Mouse (Mus musculus): ENCODE measurements around the gene Ppp1r13b.

Gene Ppp1r13b

DNA sequence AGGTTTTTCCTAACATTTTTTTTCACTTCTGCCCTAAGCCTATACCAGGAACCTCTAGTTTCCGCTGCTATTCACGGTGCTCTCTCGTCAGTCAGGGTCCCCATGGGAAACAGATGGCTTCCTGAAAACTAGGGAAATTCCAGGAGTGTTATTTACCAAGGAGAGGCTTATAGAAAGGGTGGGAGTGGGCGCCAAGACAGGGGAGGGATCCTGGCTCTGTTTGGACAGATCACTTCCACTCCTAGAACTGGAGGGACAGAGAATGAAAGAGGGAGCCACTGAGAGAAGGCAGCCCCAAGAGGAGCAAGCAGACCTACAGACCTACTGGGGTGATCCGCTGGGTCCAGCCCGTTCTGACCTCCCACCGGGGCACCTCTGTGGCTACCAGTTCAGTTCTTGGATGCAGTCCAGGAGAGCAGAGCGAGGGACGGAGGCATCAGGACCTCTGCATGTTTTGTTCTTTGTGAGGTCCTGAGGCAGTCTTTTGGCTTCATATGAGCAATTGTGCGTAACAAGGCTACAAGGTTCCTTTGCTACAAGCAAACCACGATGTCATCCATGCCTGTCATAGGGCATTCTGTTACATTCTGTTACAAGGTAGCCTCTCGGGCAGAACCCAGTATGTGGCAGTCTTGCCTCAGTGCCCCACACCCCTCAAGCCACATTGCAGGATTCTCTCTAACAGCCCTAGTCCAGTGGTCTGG, 8.8 kb upstream of the Ppp1r13b start:
- no peak for DNase-seq (ENCODE audit: low spot score)

- DNase-seq (ENCODE audit: low spot score), result no peak
Measured at GRCm38 (mm10) chr12:111915781-111916180, 7.9 kb upstream of the Ppp1r13b start.

DNA sequence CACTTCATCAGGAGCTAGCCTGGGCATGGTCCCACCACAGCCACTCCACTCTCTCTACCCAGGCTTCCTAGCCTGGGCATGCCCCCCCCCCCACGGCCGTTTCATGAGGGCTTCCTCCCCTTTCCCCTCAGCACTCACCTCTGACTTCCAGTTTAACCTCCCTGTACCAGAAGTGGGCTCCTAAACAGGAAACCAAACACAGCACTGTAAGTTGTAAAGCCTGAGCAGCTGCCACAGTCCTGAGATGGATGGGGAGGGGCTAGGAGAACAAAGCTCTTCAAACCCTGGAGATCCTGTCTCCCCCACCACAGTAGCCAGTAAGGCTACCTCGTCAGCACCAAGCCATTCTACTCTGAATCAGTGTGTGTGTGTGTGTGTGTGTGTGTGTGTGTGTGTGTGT, 6.1 kb upstream of the Ppp1r13b start:
- no peak for DNase-seq (ENCODE audit: low spot score)

- no peak for DNase-seq (ENCODE audit: low spot score)
Measured at GRCm38 (mm10) chr12:111912802-111913201, 4.9 kb upstream of the Ppp1r13b start.

- no peak for DNase-seq (ENCODE audit: low spot score)
Measured at GRCm38 (mm10) chr12:111911796-111912195, 3.9 kb upstream of the Ppp1r13b start.

DNA sequence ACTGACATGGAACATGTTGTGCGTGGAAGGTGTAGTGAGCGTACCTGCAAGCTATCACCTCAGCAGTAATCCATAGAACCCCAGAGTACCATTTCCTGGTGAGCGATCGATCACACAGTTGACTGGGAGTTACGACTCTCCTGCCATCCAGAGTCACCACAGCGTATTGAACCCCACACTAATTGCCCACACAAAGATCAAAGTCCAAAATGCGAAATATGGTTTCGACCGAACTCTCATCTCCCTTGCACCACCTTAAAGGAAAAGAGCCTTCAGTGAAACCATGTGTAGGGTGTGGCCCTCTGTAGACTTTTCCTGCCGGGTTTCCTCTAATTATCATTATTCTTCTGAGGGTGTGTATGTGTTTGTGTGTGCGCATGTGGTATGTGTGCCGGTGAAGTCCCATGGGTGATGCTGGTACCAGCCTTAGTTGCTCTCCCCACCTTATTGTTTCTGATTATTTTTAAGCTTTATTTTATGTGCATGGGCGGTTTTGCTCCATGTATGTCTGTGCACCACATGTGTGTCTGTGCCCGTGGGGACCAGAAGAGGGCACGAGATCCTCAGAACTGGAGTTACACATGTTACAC, 3.4 kb upstream of the Ppp1r13b start:
- no peak for DNase-seq (ENCODE audit: low spot score)

DNA sequence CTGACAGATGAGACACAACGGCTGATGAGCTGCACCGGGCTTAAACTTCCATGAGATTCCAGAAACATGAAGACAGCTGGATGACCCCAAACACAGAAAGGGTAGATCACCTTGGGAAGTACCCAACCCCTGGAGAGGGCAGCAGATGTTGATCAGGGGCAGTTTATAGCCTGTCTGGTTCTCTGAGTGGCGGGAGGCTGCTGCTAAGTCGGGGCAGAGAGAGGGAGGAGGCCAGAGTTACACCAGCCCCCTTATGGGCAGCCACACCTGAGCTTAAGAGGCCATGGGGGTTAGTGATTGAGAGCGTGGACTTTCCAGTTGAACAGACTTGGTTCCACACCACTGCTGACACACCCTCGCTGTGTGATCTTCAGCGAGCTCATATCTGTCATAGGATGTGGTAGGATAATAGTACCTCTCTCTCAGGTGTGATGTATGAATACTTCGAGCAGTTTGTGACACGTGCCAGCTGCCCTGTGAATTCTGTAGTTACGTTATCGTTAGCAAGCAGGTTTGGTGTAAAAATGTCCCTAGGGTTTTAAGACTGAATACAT, 1.2 kb upstream of the Ppp1r13b start:
- no peak for DNase-seq (ENCODE audit: low spot score)

GRCm38 (mm10) chr12:111907421-111907891, 454 bp downstream of the Ppp1r13b start:
- no peak for DNase-seq (ENCODE audit: low spot score)

GRCm38 (mm10) chr12:111906309-111906875, 1.5 kb downstream of the Ppp1r13b start:
- DNase-seq (ENCODE audit: low spot score), result no peak

- no peak for DNase-seq (ENCODE audit: low spot score)
Measured at GRCm38 (mm10) chr12:111902488-111902887, 5.4 kb downstream of the Ppp1r13b start.

DNA sequence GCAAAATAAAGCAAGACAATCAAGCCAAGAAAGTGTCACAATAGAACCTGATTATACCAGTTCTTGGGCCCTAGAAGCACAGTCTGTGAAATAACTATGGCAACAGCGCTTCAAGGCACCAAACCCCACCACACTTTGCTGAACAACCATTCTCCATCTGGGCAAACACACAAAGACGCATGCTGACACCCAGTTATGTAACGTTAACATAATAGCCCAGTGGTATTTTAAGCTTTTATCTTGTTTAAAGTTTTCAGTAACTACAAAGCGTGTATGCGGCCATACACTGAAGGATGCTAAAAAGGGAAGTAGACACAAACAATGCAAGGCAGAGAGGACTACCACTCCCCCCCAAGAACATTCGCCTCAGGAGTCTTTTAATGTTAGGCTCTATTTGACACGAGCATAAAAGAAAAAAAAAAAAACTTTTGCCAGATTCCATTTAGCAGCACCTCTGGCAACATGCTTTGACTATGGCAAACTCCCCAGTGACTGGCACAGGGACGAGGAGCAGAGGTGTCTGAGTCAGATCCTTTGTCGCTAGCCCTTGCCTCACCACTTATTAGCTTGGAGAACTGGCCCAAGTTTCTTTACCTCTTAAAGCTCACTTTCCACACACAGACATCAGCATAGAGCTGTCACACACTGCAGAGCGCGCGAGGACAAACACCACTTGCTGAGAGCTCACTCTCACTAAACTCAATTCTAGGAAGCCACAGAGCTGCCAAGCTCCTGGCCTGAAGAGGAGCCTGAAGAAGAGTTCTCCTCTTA, 6.6 kb downstream of the Ppp1r13b start:
- DNase-seq (ENCODE audit: low spot score), result peak; percentile 44

DNA sequence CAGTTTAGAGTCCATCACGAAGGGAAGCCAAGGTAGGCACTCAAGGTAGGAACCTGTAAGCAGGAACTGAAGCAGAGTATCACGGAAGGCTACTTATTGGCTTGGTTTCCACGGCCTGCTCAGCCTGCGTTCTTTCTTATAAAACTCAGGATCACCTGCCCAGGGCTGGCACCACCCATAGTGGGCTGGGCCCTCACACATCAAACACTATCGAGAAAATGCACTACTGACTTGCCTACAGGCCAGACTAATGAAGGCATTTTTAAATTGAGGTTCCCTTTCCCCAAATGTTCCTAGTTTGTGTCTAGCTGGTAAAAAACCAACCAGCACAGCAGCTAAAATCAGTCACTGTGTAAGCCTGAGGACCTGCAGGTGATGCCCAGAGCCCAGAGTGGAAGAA, 8.3 kb downstream of the Ppp1r13b start:
- no peak for DNase-seq (ENCODE audit: low spot score)

GRCm38 (mm10) chr12:111898686-111899085, 9.2 kb downstream of the Ppp1r13b start:
- DNase-seq (ENCODE audit: low spot score), result no peak

DNA sequence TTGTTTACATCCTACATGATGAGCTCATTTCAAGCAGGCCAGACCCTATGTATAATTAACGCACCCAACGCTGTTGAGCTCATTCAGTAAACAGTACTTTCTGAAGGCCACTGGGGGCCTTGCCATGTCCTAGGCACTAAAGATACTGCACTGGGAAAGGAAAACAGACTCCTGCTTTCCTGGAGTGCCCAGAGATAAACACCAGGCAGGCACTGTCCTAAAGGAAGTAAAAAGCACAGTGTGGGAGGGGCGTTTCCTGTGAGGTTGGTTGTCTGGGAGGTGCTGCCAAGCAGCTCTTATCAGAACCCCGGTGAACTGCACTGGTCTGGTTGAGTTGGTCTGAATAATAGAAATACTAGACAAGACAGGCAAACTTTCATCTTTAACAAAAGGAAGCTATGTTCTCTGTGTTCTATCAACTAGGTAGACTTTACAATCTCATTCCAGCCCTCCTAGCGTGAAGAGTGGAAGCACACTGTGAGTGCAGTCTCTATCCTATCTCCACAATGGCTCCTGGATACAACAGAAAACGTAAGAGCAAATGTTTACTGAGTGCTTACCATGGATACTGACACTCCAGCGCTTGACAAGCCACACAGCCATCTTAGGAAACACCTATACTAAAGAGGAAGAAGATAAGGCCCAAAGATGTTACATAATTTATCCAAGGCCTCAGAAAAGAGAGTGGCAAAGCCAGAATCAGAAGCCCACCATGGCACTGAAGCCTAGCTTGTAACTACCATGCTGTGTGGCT, 10.8 kb downstream of the Ppp1r13b start:
- no peak for DNase-seq (ENCODE audit: low spot score)

GRCm38 (mm10) chr12:111894082-111894481, 13.8 kb downstream of the Ppp1r13b start:
- no peak for DNase-seq (ENCODE audit: low spot score)

DNA sequence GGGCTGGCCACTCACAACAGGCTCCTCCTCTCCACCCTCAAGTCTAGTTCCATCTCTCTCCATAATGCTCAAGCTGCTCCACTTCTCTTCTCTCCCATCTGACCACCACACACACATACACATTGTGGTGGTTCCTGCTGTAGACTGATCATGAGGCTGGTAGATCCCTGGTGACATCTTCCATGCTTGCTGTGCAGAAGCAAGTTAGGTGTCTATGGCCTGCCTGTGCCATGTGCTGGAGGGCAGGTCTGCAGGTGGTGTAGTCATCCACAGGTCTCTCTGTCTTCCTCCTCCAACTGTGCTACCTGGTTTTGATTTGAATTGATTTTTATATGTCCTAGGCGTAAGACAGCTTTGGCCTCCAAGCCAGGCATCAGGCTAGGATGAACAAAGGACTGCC, 14.9 kb downstream of the Ppp1r13b start:
- no peak for DNase-seq (ENCODE audit: low spot score)

- DNase-seq (ENCODE audit: low spot score), result no peak
Measured at GRCm38 (mm10) chr12:111891800-111892199, 16.1 kb downstream of the Ppp1r13b start.

DNA sequence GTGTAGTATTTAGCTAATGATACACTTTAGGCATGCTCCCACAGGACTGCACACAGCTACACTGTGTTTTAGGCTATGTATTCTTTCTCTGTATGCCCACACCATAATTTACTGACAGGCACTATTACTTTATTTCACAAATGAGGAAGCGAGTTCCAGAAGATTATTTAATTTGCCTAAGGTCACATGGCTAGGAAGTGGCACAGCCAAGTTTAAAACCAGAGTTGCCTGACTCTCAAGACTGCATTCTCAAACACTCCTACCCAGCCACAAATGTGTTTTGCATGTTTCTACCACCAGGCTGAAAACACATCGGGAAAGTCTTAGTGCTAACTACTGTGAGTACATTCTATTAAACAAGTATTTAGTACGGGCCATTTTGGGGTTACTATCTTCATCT, 18.7 kb downstream of the Ppp1r13b start:
- no peak for DNase-seq (ENCODE audit: low spot score)

DNA sequence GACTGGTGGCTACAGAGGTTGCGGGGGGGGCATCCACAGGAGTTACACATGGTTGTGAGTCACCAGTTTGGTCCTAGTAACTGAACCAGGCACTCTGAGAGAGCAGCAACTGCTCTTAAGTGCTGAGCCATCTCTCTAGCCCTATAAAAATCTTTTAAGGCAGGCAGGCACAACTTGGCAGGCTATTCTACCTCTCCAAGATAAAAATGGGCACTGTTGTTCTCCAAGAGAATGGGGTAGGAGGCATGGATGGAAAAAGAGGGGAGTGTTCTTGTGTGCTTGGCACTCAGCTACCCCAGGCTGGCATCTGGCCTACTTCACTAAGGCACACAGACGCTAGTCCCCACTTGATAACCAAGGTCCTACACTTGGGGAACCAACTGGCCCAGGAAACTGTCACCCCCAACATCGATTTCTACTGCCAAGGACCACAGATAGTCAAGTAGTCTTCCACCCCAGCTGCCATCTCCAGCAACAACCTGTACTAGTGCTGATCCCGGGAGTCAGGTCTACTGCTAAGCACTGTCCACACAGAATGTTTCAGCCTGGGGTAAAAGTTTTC, 19.5 kb downstream of the Ppp1r13b start:
- no peak for DNase-seq (ENCODE audit: low spot score)

DNA sequence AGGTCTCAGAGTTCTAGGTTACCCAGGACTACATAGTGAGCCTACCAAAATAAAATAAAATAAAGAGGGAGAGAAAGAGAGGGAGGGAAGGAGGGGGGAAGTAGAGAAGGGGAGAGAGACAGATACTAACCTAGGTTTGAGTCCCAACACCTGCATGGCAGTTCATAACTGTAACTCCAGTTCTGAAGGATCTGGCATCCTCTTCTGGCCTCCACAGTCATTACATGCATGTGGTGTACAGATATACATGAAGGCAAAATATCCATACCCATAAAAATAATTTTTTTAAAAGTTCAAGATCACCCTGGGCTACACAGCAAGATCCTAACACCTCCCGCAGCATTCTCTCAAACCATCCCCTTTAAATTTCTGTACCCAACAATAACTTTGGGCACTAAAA, 20.9 kb downstream of the Ppp1r13b start:
- DNase-seq (ENCODE audit: low spot score), result no peak

DNA sequence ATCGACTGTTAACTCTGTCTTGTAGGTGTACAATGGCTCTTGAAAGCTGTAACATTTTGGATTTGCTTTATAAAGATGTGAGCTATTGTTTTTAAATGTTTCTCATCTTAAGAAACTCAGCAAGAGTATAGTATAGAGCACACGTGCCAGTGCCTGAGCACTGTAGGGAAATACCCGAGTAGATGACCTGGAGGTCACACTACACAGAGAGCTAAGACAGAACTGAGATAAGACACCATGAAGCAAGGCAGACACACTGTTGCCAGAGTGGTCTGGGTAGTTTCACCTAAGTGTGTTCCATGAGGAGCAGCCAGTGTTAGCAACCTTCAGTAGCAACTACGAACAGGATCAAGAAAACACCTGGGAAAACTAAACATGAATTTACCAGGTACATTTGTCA, 25.1 kb downstream of the Ppp1r13b start:
- no peak for DNase-seq (ENCODE audit: low spot score)
